Mouse (Mus musculus): ENCODE measurements at regions not wholly inside any gene's neighbourhood (a gene's known extent, or its start where the extent isn't known, plus 50 kb on each side); places are given as distances from the start of the nearest gene placed in this dataset.

GRCm38 (mm10) chr14:72091579-72091978 is 400.1 kb downstream of the Gm9195 start:
- no peak for DNase-seq

GRCm38 (mm10) chr14:72081473-72081872 is 410.2 kb downstream of the Gm9195 start:
- DNase-seq, result no peak

GRCm38 (mm10) chr14:72064111-72064812 is 427.4 kb downstream of the Gm9195 start:
- no peak for DNase-seq

DNA sequence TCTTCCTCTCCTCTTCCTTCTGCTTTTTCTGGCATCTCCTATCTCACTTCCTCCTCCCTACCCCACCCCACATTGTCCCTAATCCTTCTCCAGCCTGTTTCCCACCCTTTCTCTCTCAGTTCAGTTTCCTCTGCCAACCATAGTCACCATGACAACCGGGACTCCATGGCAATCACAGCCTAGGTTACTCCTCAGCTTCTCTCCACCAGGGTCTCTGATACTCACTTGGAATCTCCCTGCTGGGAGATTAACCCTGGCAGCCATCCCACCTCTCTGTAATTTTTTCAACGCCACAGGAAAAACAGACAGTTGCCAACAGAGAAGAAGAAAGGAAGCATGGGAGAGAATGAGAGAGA is 448.8 kb downstream of the Gm9195 start:
- DNase-seq, result no peak

- no peak for DNase-seq
Measured at GRCm38 (mm10) chr14:72042112-72042880, 449.3 kb downstream of the Gm9195 start.

- no peak for DNase-seq
Measured at GRCm38 (mm10) chr14:72030396-72030795, 461.2 kb downstream of the Gm9195 start.

DNA sequence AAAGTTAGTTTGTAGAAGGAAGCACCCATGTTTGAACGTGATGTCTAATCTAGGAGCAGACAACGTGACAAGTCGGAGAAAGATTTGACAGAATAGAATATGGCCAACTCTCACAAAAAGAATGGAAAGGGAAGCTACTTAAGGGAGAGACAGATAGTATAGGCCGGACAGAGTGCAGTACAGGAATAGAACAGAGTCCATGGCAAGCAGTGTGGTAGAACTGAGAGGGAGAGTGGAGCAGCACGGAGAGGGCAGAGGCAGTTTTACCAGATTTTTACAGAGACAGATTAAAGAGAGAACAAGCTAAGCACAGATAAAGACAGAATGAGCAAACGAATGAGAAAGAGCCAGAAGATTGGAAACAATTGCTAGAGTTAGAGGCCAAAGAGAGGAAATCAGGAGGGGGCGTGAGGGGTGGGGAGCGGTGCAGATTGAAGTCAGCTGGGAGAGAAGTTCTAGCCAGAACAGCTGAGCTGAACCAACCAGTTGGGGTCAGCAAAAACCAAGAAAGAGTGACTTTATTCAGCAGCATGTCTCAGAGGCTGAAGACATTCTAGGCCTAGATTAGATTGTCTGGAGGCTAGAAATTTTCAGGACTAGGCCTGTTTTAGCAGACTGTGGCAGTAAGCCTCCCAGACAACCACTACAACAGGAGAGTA is 464.1 kb downstream of the Gm9195 start:
- peak in 1 of 2 experiments; percentile 8 for DNase-seq

GRCm38 (mm10) chr14:72004371-72004770 is 487.3 kb downstream of the Gm9195 start:
- no peak for DNase-seq

- DNase-seq, result no peak
Measured at GRCm38 (mm10) chr14:72002205-72003138, 489.2 kb downstream of the Gm9195 start.

DNA sequence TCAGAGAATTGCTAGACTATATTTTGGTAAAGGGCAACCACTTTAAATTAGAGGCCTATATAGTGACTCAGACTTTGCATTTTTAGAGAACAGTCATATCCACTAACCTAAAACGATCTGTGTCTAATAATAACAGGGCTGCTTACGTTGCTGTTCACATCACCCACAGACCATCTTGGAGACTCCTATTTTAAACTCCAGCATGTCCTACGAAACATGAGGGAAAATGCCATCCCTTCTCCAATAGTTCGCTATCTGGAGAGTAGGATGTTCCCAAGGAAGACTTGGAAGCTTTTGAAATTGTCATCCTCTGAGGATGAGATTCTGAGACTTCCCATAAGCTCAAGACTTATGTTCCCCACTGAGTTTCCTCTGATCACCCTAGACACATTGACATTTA is 518.6 kb downstream of the Gm9195 start:
- DNase-seq, result no peak

- DNase-seq, result no peak
Measured at GRCm38 (mm10) chr14:71972521-71972920, 519.1 kb downstream of the Gm9195 start.

GRCm38 (mm10) chr14:71967646-71968045 is 524.0 kb downstream of the Gm9195 start:
- DNase-seq, result no peak

- no peak for DNase-seq
Measured at GRCm38 (mm10) chr14:71963389-71964169, 528.1 kb downstream of the Gm9195 start.

DNA sequence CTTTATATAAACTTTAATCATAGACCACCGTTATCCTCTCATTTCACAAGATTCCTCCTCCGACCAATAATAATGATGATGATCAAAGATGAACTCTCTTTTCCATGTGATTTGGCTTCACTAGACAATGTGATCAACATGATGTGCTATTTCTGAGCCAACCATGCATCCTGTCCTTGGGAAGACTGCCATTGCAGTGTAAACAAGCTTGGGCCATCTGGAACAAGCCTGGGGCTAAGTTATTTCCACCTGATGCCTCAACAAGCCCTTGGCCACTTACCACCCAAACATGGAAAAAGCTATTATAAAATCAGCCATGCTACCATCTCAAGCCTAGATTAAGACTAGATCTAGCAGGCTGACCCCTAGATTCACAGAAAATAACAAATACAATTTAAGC is 542.9 kb downstream of the Gm9195 start:
- DNase-seq, result no peak

GRCm38 (mm10) chr14:71937157-71937485 is 554.5 kb downstream of the Gm9195 start:
- no peak for DNase-seq

- no peak for DNase-seq
Measured at GRCm38 (mm10) chr14:71936373-71937156, 555.1 kb downstream of the Gm9195 start.

- DNase-seq, result no peak
Measured at GRCm38 (mm10) chr14:71915964-71916363, 575.7 kb downstream of the Gm9195 start.

DNA sequence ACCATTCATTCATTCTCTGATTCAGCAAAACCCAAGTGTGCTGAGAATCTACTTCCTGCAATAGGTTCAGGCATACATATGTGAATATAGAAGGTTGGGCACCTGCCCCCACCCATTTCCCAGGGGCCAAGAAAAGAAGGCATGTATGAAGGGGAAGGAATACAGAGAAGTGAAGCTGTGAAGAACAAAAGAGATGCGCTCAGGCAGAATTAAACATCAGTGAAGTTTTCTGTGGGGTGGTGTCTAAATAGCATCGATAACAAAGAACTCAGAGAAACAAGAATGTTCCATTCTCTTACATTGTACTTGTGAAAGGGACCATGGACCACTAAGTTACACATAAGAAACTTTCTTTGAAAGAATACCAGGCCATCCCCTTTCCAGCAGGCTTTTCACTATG is 580.7 kb downstream of the Gm9195 start:
- DNase-seq, result no peak

GRCm38 (mm10) chr14:71895468-71895867 is 596.2 kb downstream of the Gm9195 start:
- DNase-seq, result no peak

- no peak for DNase-seq
Measured at GRCm38 (mm10) chr14:71894811-71895210, 596.8 kb downstream of the Gm9195 start.

- DNase-seq, result no peak
Measured at GRCm38 (mm10) chr14:71893361-71893760, 598.3 kb downstream of the Gm9195 start.
